Mouse (Mus musculus): ENCODE measurements around the gene Ddx24.

- TF ChIP-seq CTCF (IDR thresholded peaks at IDR 0.05; ENCODE audit: low read depth, low read length) (no peak), POLR2A (IDR thresholded peaks at IDR 0.05; ENCODE audit: extremely low read depth, insufficient read depth, low read length) (no peak)
These were observed 56.9 kb downstream of the Ddx24 start for GRCm38 (mm10) chr12:103368777-103369176.
